Mouse (Mus musculus) kidney, postnatal 0 days (tissue): ENCODE measurements around the gene Tmem159. TPM values are rescaled to one million over a fixed set of nuclear protein-coding genes. Genes with fewer than 3 reads are reported as not detected.

Experiments
- ATAC-seq: fragments of 200-750 bp; cut with Nextera tagmentation; replicated peaks from 2 replicates; pipeline ENCODE4 v1.8.0; 2017; ENCODE audit warnings: low read depth, moderate number of reproducible peaks, moderate TSS enrichment, moderate library complexity; ENCODE audit not compliant: low FRiP score
- DNase-seq: peaks from one replicate; pipeline ENCODE4 v3.0.0-alpha.2; 2016; ENCODE audit warnings: low spot score
- H3K27ac ChIP-seq: fragments of 300-500 bp; sonication (generic); 2 replicates; pipeline ENCODE4 v1.5.1; 2014; ENCODE audit warnings: mild to moderate bottlenecking
- H3K27me3 ChIP-seq: fragments of 300-500 bp; sonication (generic); 2 replicates; pipeline ENCODE4 v1.6.1; 2014; ENCODE audit warnings: low read length, mixed read lengths; ENCODE audit not compliant: insufficient read depth
- H3K36me3 ChIP-seq: fragments of 300-500 bp; sonication (generic); 2 replicates; pipeline ENCODE4 v1.6.1; 2014; ENCODE audit warnings: low read length, mixed read lengths; ENCODE audit not compliant: insufficient read depth
- H3K4me1 ChIP-seq: fragments of 300-500 bp; sonication (generic); replicated peaks from 2 replicates; pipeline ENCODE4 v1.6.1; 2014; ENCODE audit warnings: antibody characterized with exemption, low read length, mixed read lengths; ENCODE audit not compliant: insufficient read depth
- H3K4me2 ChIP-seq: fragments of 300-500 bp; sonication (generic); 2 replicates; pipeline ENCODE4 v1.6.1; 2014; ENCODE audit warnings: mild to moderate bottlenecking, low read length, moderate library complexity, mixed read lengths
- H3K4me3 ChIP-seq: fragments of 300-500 bp; sonication (generic); replicated peaks from 2 replicates; pipeline ENCODE4 v1.5.1; 2014; ENCODE audit warnings: low read depth, low read length
- H3K9ac ChIP-seq: fragments of 300-500 bp; sonication (generic); 2 replicates; pipeline ENCODE4 v1.6.1; 2014; ENCODE audit warnings: low read depth, low read length
- H3K9me3 ChIP-seq: fragments of 300-500 bp; sonication (generic); replicated peaks from 2 replicates; pipeline ENCODE4 v1.6.1; 2016; ENCODE audit warnings: low read length, inconsistent platforms, mixed read lengths
- CTCF ChIP-seq: IDR thresholded peaks from 2 replicates; pipeline ENCODE4 v1.5.1; 2016; ENCODE audit warnings: antibody characterized with exemption, low read depth, mild to moderate bottlenecking, moderate library complexity
- WGBS: fragments of 180-500 bp; shearing (Covaris S2); extraction: QIAGEN DNeasy Blood & Tissue Kit; methylation state at CpG from one replicate; pipeline ENCODE4 v1.1.7; 2014; 5-methylcytosine and 5-hydroxymethylcytosine counted together
- polyA plus RNA-seq: library from polyadenylated mRNA; unstranded; fragments of >200 nt; fragmentation: Nextera tagmentation; extraction: Ambion mirVana; gene quantifications from 2 replicates; pipeline ENCODE4 v1.2.1, GENCODE M21; 2015

The Tmem159 gene
- polyA plus RNA-seq, 1 experiment from 2014 or later: 43.4 TPM

DNA sequence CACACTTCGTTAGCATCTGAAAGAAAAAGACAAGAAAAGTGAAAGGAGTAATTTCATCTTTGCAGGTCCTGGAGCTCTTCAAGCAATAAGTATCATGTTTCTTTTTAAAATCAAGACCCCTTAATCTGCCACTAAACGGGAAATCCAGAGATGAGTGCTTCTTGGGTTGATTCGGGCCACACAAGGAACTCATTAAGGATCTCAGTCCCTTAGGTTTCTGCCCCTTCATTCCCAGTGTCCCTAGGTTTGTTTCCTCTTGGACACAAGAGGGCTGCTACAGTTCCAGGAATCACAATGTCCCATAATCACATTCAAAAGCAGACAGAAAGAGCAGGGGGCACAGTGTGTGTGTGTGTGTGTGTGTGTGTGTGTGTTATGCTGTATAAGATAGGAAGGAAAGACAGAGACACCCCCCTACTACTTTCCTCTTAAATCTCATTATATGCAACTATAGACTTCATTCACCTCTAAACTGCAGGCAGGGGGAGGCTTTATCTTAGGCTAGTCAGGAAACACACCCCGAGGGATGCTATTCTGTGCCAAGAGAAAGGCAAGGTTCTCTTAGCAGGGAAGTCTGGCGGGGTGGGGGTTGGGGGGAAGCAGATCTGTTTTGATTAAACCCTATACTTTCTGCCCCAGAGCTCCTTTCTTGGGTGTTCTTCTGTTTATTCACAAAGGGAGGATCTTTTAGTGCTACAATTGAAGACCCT is 25.0 kb downstream of the Tmem159 start:
- Histone ChIP-seq H3K36me3 (no peaks in the 10 kb centered on the region), H3K27me3 (no peaks in the 10 kb centered on the region), H3K9ac (no peak overlapping the region), H3K9me3 (no peaks in the 10 kb centered on the region), H3K4me2 (no peak overlapping the region), H3K4me1 (peaks cover 5% of the 10 kb centered on the region; the same call in 1 of the 2 replicates), H3K27ac (0 out of 2 replicates have a peak overlapping the region, but pooled peaks have one; percentile 31), H3K4me3 (no peak overlapping the region)
- ATAC-seq: peak; percentile 26; the same call in 1 of the 2 replicates
- TF ChIP-seq CTCF: no peak
- WGBS: 24% methylated on average over 5 of the region's 5 CpGs
- DNase-seq: peak; percentile 50

DNA sequence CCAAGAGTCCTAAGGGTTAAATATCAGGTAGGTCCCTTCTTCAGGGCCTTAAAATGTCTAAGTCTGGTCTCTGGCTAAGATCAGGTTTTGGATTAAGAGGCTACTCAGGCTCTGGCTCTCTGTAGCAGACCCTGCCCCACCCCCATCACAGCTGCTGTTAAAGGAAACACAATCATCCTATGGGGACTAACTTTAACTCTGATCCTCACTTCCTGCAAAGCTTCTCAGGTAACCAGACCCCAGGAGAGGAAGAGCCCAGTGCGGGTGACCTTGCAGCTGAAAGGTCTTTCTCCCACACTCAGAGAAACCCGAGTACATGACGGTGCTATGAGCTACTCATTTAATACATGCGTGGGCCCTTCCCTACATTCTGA is 25.5 kb downstream of the Tmem159 start:
- H3K27ac ChIP-seq: no peak overlapping the region
- no peaks in the 10 kb centered on the region for H3K27me3 ChIP-seq
- H3K9ac ChIP-seq: no peak overlapping the region
- no peak for TF ChIP-seq CTCF
- H3K9me3 ChIP-seq: no peaks in the 10 kb centered on the region
- ATAC-seq (peak; percentile 75), DNase-seq (peak; percentile 83)
- 16% methylated on average over 4 of the region's 4 CpGs for WGBS
- no peaks in the 10 kb centered on the region for H3K36me3 ChIP-seq
- H3K4me3 ChIP-seq: no peak overlapping the region
- H3K4me2 ChIP-seq: no peak overlapping the region
- H3K4me1 ChIP-seq: peaks cover 5% of the 10 kb centered on the region; the same call in 1 of the 2 replicates

DNA sequence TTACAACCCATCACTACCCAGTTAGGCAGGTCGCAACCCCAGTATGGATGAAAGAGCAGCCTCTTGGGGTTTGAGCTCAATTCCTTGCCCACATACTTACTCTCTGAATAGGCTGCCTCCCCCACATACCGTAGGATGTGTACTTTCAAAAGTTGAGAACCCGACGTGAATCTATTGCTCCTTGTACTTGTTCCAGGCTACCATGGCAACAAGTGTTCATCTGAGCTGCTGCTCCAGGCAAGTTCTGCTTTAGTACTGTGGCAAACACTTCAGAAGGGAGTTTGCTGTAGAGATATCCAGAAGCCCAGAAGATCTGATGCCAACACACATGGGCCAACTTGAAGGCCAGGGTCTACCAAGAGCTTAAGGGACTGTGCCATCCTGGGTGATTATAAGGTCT is 26.8 kb downstream of the Tmem159 start:
- Histone ChIP-seq H3K4me3 (no peak overlapping the region), H3K9ac (no peak overlapping the region), H3K4me2 (no peak overlapping the region), H3K27me3 (no peaks in the 10 kb centered on the region), H3K9me3 (no peaks in the 10 kb centered on the region), H3K36me3 (no peaks in the 10 kb centered on the region), H3K4me1 (peaks cover 5% of the 10 kb centered on the region; the same call in 1 of the 2 replicates), H3K27ac (no peak overlapping the region)
- no peak for ATAC-seq
- no peak for TF ChIP-seq CTCF
- WGBS: 39% methylated on average over 4 of the region's 4 CpGs
- peak; percentile 21 for DNase-seq

DNA sequence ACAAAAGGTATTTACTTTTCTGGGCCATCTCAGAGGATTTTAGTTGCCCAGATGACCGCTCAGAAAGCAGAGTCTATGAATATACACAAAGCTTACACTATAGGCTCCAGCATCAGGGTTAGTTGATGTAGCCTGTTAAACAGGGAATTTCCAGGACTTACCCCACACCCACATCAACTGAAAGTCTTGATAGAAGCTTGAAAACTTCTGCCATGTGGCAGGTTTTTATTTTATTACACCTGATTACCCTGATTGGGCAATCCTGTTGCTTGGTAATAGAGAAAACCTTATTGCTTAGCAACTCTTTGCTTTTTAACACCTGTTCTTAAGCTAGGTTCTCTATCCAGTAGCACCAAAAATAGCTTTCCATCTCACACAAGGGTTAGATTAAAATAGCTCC is 40.6 kb downstream of the Tmem159 start:
- no peak overlapping the region for H3K4me3 ChIP-seq
- H3K27ac ChIP-seq: no peak overlapping the region
- no peaks in the 10 kb centered on the region for H3K4me1 ChIP-seq
- no peaks in the 10 kb centered on the region for H3K9me3 ChIP-seq
- TF ChIP-seq CTCF: no peak
- ATAC-seq (no peak), DNase-seq (no peak)
- 83% methylated on average over 1 of the region's 1 CpGs for WGBS
- no peak overlapping the region for H3K4me2 ChIP-seq
- no peak overlapping the region for H3K9ac ChIP-seq
- no peaks in the 10 kb centered on the region for H3K36me3 ChIP-seq
- no peaks in the 10 kb centered on the region for H3K27me3 ChIP-seq

DNA sequence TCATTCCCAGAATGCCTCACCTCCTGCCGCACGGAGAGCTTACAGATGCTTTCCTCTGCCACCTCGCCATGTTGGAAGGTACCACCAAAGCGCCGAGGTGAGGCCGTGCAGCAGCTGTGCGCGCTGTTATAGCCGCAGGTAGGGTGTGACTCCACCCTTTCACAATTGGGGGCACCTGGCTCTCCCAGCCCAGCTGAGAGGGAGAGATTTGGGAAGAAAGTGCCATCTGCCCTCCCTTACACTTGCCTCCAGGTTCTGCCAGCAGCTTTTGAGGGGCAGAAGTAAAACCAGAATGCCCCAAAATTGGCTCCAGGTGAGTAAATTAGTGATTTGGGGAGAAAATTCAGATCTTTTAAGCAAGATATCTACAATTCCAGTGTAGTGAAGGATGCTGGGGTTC is 43.0 kb downstream of the Tmem159 start, which contains the start of gene Zp2:
TSS of gene Zp2 (minus strand) at position 101 of the 400 bp plus-strand sequence.
- Histone ChIP-seq H3K27ac (no peak within 1 kb of the TSS), H3K9ac (no peak within 1 kb of the TSS), H3K36me3 (no peaks in the 10 kb centered on the region), H3K4me3 (no peak within 1 kb of the TSS), H3K4me1 (no peaks in the 10 kb centered on the region), H3K9me3 (no peaks in the 10 kb centered on the region), H3K4me2 (no peak within 1 kb of the TSS), H3K27me3 (no peaks in the 10 kb centered on the region)
- TF ChIP-seq CTCF: no peak
- WGBS: 91% methylated on average over 9 of the region's 9 CpGs
- no peak for DNase-seq
- no peak for ATAC-seq

DNA sequence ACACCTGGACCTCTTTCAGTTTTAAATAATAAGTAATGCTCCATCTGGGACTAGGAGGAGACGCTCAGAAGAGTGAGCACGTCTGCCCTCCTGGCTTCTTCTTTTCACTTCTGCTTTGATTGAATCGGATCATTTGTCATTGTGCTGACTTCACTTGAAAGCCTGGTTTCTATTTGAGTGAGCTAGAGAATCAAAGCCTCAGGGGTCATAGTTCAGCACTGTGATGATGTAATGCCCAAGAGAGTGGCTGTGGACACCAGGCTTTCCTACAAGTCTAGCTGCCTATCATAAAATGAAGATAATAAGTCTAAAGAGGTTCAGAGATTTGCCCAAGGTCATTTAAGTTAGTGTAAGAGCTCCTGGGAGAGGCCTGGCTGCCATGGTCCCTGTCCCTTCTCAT is 48.1 kb downstream of the Tmem159 start:
- Histone ChIP-seq H3K27ac (no peak overlapping the region), H3K4me1 (no peaks in the 10 kb centered on the region), H3K4me3 (no peak overlapping the region), H3K9ac (no peak overlapping the region), H3K4me2 (no peak overlapping the region), H3K36me3 (no peaks in the 10 kb centered on the region), H3K27me3 (no peaks in the 10 kb centered on the region), H3K9me3 (no peaks in the 10 kb centered on the region)
- ATAC-seq: no peak
- no peak for TF ChIP-seq CTCF
- no peak for DNase-seq
- 26% methylated on average over 3 of the region's 3 CpGs for WGBS
